12 mouse cellular contexts compared by ENCODE assay signal in genomic region chr5:118961091-118961490, GRCm38 (mm10).
DNase-seq lines count a peak whose midpoint lies in the region.
"Had no signal": no experiment of that assay in that cellular context is flagged by ENCODE, and none has a peak within 500 bp of the region (broad histone marks: within the 10 kb centered on the region; RNA-seq: fewer than 3 reads in every experiment).

No protein-coding gene starts in this region.

- DNase-seq in lung, postnatal 36 days, result peak; percentile 12
- no peak for DNase-seq in lung, postnatal 14 days
- DNase-seq in adrenal gland, postnatal 10 days, result peak; percentile 70
- DNase-seq in kidney, adult 9 months, result peak; percentile 26
- DNase-seq in kidney, postnatal 36 days, result peak; percentile 28 to 36
- no peak for DNase-seq in cerebellum, adult 11 months
- no peak for DNase-seq in natural killer cell, adult 2 months (ENCODE audit: low spot score in 2 of 2)
- no peak for DNase-seq in cerebellum, postnatal 10 days
- DNase-seq: cerebellum, adult 9-11 months; forebrain, postnatal 0 days; heart, postnatal 10 days; retina, postnatal 1 day had no signal

Comparison
In these comparisons a context has a peak if more than half of its experiments do, and no peak if none do; other contexts are left out.
1. DNase-seq: peak in lung, postnatal 36 days (single experiment), adrenal gland, postnatal 10 days (single experiment), kidney, adult 9 months (single experiment) and kidney, postnatal 36 days (2 of 2); none in lung, postnatal 14 days (single experiment), cerebellum, adult 11 months (single experiment), natural killer cell, adult 2 months (0 of 2) and cerebellum, postnatal 10 days (0 of 2).